Mouse (Mus musculus) lung, postnatal 0 days (tissue): ENCODE measurements at regions not wholly inside any gene's neighbourhood (a gene's known extent, or its start where the extent isn't known, plus 50 kb on each side); places are given as distances from the start of the nearest gene placed in this dataset.
"Not testable (repeated sequence)": the region's sequence is repeated elsewhere in the genome, so short reads cannot be mapped to it uniquely, and the experiment has no call there.

Source experiments
- CTCF ChIP-seq: IDR thresholded peaks from 2 replicates; pipeline ENCODE4 v1.5.1; 2016; ENCODE audit warnings: antibody characterized with exemption, mild to moderate bottlenecking
- EP300 ChIP-seq: IDR thresholded peaks from 2 replicates; pipeline ENCODE4 v1.6.1; 2016; ENCODE audit warnings: antibody characterized with exemption, mild to moderate bottlenecking, control low read depth

DNA sequence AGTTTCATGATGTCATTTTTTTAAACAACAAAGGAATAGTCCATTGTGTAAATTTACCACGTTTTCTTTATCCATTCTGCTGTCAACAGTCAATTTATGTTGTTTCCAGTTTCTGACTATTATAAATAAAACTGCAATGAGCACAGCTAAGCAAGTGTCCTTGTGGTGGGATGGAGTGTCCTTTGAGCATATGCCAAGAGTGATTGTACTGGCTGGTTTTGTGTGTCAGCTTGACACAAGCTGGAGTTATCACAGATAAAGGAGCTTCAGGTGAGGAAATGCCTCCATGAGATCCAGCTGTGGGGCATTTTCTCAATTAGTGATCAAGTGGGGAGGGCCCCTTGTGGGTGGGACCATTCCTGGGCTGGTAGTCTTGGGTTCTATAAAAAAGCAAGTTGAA lies 130.1 kb upstream of the Tsc22d2 start:
- not testable (repeated sequence) for TF ChIP-seq CTCF, EP300
